Mouse (Mus musculus) kidney, adult 8-10 months (tissue): Measurements from ENCODE around the gene Rbm43.

Experiments
- DNase-seq, 2 experiments: peaks; one replicate each; pipeline ENCODE4 v3.0.0; 2022

Gene Rbm43

GRCm38 (mm10) chr2:51934574-51935334 is at the start of gene Rbm43:
Gene Rbm43, minus strand, starts transcription at chr2:51935163.
- peak; percentile 55 to 70 for DNase-seq

DNA sequence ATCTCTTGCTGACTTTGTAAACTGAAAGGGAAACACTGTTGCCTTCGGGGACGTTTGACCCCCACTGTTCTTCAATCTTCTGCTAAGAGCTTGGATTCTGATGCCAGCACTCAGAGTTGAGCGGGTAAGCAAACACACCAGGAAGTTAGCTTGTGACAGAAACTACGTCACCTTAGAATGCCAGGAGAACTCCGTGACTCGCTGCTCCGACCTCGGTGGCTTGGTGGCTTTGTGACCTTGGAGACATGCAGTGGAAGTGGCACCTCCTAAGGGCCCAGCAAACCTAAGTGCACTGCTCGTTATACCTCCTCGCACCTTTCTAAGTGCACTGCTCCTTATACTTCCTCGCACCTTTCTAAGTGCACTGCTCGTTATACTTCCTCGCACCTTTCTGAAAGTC is 47.3 kb upstream of the Rbm43 start:
- DNase-seq: peak in 1 of 2 experiments; percentile 4

GRCm38 (mm10) chr2:51981630-51982029 is 46.7 kb upstream of the Rbm43 start:
- peak; percentile 35 to 38 for DNase-seq

- DNase-seq: peak in 1 of 2 experiments; percentile 5
Measured at GRCm38 (mm10) chr2:51973410-51973968, 38.5 kb upstream of the Rbm43 start, which contains the start of gene Nmi. Gene Nmi, minus strand, starts transcription at chr2:51973494.

DNA sequence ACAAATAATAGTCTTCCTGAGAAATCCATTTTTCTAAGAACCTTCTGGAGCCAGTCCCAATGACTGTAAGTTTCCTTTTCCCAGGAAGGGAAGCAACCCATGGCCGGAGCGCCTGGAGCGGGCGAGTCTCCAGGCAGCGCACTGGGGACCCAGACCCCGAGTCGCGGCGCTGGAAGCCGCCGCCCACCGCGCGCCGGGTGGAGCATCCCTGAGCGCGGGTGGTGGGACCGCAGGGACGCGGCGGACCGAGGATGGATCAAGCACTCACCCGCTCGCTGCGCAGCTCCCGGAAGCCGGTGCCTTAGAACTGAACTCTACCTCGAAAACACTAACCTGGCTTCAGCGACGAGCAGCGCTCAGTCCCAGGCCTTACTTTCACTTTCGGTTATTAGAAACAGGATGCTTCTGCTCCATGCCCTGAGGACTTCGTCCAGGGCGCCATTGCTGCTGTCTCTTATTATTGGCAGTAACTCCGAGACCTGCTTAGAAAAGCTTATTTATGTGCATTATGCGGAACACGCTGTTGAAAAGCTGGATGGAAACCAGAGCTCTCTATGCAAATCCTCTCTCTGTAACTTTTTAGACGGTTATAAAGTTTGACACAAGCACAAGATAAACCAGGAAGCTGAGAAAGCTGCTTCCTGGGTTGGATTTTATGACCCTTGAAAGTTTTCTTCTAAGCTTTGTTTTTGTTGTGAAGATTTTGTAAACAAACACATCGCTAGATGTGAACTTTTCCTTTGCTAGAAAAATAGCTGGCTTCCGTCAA is 37.9 kb upstream of the Rbm43 start:
- DNase-seq: peak; percentile 54 to 59

DNA sequence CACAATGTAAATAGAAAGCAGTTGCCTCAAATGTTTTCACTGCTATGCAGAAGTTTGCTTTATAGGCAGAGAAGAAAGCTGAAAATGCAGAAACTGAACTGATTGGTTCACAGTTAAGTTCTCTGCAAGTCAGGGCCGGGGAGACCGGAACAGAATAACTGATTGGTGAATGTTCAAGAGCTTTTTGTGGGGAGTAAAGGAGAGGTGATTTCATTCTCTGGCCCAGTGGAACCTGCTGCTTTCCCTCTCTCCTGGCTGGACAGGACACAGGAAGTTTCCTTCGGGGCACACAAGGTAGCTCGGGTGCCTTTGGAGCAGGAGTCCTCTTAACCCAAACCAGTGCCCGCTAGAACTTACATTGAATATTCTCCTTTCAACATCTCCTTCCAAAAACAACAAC is 37.2 kb upstream of the Rbm43 start:
- peak; percentile 17 to 27 for DNase-seq

- peak in 1 of 2 experiments; percentile 32 for DNase-seq
Measured at GRCm38 (mm10) chr2:51970897-51971296, 35.9 kb upstream of the Rbm43 start.

- no peak for DNase-seq
Measured at GRCm38 (mm10) chr2:51967288-51967687, 32.3 kb upstream of the Rbm43 start.

DNA sequence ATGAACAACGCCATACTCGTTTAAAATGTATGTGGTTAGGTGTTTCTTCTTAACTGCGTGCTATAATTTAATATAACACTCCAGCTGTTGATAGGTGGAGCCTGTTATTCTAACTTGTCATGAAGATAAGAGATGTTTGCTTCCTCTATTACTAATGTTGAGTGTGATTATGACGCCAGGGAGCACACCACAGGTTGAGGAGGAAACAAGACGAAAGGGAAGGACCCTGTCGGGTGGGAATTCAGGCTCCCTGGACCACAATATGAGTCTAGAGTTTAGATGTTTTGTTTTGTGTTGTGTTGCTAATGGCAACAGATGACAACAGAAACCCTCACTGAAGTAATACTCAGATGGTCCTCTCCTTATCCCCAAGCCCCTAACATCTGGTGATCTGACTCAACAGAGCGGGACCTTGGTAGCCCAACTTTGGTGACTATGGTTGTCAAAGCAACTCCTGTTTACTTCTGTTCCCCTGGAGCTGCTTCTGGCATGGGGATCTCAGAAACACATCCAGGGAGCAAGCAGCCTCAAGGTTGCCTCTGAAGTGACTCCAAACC is 18.8 kb upstream of the Rbm43 start:
- no peak for DNase-seq

- no peak for DNase-seq
Measured at GRCm38 (mm10) chr2:51950876-51951275, 15.9 kb upstream of the Rbm43 start.

DNA sequence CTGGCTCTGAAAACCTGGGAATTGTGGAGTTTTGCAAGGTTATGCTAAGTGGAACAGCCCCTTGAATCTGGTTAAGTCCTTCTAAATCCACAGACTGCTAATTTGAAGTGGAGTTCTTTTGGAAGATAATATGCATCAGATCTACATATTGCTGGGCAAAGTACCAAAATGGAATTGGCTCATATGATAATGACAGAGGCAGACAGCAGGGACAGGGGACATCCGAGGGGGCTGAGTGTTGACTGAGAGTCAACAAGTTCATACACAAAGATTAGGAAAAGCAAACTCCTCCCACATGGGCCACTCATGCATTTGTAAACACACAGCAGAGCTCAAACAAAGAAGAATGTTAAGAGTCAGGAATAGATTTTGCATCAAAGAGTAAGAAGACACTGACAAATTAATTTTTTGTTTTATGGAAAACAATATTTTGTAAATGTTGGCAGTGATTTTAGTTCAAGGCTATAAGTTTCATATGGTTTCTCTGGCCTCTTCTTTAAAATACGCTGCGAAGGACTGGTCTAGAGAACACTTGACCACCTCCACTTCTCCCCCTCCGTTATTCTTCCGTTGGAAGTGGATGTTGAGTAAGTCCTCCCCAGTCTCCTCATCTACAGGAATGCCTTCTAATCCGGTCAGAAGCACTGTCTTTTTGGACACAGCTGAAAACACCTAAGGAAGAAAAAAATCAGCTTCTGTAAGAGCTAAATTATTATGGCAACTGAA is 13.3 kb upstream of the Rbm43 start:
- DNase-seq: no peak

DNA sequence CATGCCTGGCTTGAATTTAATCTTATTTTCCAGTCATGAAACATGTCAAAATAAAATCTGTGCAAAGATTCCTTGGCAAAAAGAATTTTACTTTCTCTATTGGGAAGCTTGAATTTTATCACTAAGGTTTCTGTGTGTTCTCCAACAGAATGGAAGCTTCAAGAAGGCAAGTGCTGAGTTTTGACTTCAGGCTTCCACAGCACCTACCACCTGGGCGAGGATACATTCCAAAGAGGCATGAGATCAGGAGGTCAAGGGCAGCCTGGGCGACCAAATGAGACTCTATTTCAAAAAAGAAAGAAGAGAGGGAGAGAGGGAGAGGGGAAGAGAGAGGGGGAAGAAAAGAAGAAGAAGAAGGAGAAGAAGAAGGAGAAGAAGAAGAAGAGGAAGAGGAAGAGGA is 10.8 kb upstream of the Rbm43 start:
- DNase-seq: no peak

DNA sequence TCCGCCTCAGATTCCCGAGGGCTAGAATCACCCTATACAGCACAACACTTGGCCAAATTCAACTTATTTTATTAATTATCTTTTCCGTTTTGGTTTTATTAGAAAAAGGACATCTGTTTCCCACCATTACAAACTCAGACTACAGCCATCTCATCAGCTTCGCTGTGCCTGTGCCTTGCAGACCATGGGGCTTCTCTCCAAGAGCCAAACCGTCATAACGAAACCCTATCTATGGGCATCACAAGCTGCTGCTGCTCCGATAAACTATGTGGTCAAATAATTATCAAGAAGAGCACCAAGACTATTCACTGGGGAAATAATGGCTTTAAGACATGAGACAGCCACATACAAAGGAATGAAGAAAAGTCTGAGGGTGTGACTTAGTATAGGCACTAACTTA is 6.9 kb upstream of the Rbm43 start:
- DNase-seq: no peak

GRCm38 (mm10) chr2:51938750-51939149 is 3.8 kb upstream of the Rbm43 start:
- DNase-seq: no peak

DNA sequence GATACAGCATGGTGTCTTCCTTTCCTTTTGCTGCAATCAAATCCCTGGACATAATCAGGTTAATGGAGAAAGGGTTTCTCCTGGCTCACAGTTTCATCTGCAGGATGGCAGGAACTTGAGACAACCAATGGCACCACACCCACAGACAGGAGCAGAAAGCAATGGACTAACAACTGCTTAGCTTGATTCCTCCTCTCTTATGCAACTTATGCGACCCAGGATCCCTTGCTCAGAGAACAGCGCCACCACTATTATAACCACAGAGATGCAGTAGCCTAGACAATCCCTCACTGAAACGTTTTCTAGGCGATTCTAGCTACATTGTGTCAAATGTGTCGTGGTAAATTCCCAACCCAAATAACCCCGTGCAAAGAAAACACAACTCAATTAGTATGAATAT is 2.0 kb upstream of the Rbm43 start:
- no peak for DNase-seq

DNA sequence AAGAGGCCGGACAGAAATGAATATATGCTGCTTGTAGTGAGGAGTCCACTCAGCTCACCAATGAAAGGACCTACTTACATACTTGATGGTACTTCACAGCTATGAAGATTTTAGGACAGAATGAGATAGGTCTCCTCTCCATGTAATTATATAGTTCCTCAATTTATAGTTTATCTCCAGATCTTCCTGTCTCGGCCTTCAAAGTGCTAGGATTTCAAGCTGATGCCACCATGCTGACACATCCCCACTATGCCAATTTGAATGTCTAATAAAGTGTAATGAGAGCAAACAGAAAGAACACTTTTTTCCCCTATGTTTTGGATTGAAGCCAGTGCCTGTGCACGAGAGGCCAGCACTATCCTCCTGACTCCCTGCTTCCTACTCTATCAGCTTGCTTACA is 1.6 kb upstream of the Rbm43 start:
- no peak for DNase-seq

- no peak for DNase-seq
Measured at GRCm38 (mm10) chr2:51935921-51936320, 958 bp upstream of the Rbm43 start.

- no peak for DNase-seq
Measured at GRCm38 (mm10) chr2:51933341-51934134, 1.4 kb downstream of the Rbm43 start.

DNA sequence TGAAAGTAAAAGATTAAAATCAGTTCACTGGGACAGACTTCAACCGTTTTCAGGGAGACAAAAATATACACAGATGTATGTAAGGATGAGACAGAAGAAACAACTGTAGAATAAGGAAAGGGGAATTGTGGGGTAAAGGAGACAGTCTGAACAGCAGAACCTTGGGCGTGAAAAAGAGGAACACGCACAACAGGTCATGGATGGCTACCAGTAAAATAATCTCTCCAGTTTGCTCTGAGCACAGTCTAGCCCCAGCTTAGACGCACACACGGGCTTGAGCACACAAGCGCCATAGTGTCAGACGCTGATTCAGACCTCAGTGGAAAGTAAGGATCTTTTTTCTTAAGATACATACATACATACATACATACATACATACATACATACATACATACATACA is 3.7 kb downstream of the Rbm43 start:
- DNase-seq: no peak

- DNase-seq: peak; percentile 51 to 75
Measured at GRCm38 (mm10) chr2:51914944-51915680, 19.9 kb downstream of the Rbm43 start.

GRCm38 (mm10) chr2:51914532-51914931 is 20.4 kb downstream of the Rbm43 start:
- no peak for DNase-seq
